Mouse (Mus musculus) hindbrain, embryonic 10.5 days (tissue): ENCODE measurements around the gene Klk1b16. TPM values are rescaled to one million over a fixed set of nuclear protein-coding genes. Genes with fewer than 3 reads are reported as not detected.
"Not testable (repeated sequence)": the region's sequence is repeated elsewhere in the genome, so short reads cannot be mapped to it uniquely, and the experiment has no call there.

Experiments used
- DNase-seq: peaks from one replicate; pipeline ENCODE4 v3.0.0-alpha.2; 2017; ENCODE audit warnings: low spot score
- H3K27ac ChIP-seq: fragments of 300-500 bp; sonication (generic); 2 replicates; pipeline ENCODE4 v1.5.1; 2016; ENCODE audit warnings: mild to moderate bottlenecking, moderate library complexity
- H3K27me3 ChIP-seq: fragments of 300-500 bp; sonication (generic); 2 replicates; pipeline ENCODE4 v1.6.1; 2016; ENCODE audit warnings: mild to moderate bottlenecking; ENCODE audit not compliant: poor library complexity, insufficient read depth, severe bottlenecking
- H3K36me3 ChIP-seq: fragments of 300-500 bp; sonication (generic); 2 replicates; pipeline ENCODE4 v1.6.1; 2016; ENCODE audit warnings: mild to moderate bottlenecking, moderate library complexity
- H3K4me1 ChIP-seq: fragments of 300-500 bp; sonication (generic); replicated peaks from 2 replicates; pipeline ENCODE4 v1.6.1; 2016; ENCODE audit warnings: mild to moderate bottlenecking
- H3K4me3 ChIP-seq: fragments of 300-500 bp; sonication (generic); 2 replicates; pipeline ENCODE4 v1.5.1; 2016; ENCODE audit warnings: mild to moderate bottlenecking, moderate library complexity
- H3K9me3 ChIP-seq: fragments of 300-500 bp; sonication (generic); 2 replicates; pipeline ENCODE4 v1.6.1; 2016; ENCODE audit warnings: mild to moderate bottlenecking, moderate library complexity
- WGBS: fragments of 180-500 bp; shearing (Covaris S2); methylation state at CpG from one replicate; pipeline ENCODE4 v1.1.7; 2016; 5-methylcytosine and 5-hydroxymethylcytosine counted together
- polyA plus RNA-seq: library from polyadenylated mRNA; unstranded; fragments of >200 nt; fragmentation: Nextera tagmentation; extraction: Ambion mirVana; gene quantifications from 2 replicates; pipeline ENCODE4 v1.2.1, GENCODE M21; 2016

Klk1b16 gene
- polyA plus RNA-seq, result not detected in 2 replicates

GRCm38 (mm10) chr7:44136467-44136866 is at the start of gene Klk1b16:
Gene Klk1b16 (plus strand): TSS chr7:44136767.
- DNase-seq, result no peak
- 95% methylated on average over 3 of the region's 3 CpGs for WGBS
- no peaks in the 10 kb centered on the region for H3K27me3 ChIP-seq
- H3K9me3 ChIP-seq, result no peaks in the 10 kb centered on the region
- H3K4me3 ChIP-seq, result no peak within 1 kb of the TSS
- H3K27ac ChIP-seq, result no peak within 1 kb of the TSS
- H3K4me1 ChIP-seq, result no peaks in the 10 kb centered on the region
- no peaks in the 10 kb centered on the region for H3K36me3 ChIP-seq

- Histone ChIP-seq H3K4me3 (no peak overlapping the region), H3K36me3 (no peaks in the 10 kb centered on the region), H3K27ac (no peak overlapping the region), H3K9me3 (no peaks in the 10 kb centered on the region), H3K27me3 (no peaks in the 10 kb centered on the region), H3K4me1 (no peaks in the 10 kb centered on the region)
- WGBS, result 85% methylated on average over 1 of the region's 1 CpGs
- no peak for DNase-seq
Observed at GRCm38 (mm10) chr7:44096111-44096510, 40.5 kb upstream of the Klk1b16 start.

GRCm38 (mm10) chr7:44102028-44102427 is 34.5 kb upstream of the Klk1b16 start, which contains the start of gene Klk1b21:
Gene Klk1b21 (plus strand): TSS chr7:44102328.
- WGBS, result 85% methylated on average over 3 of the region's 3 CpGs
- H3K27me3 ChIP-seq, H3K4me3 ChIP-seq, H3K36me3 ChIP-seq, H3K27ac ChIP-seq, H3K4me1 ChIP-seq, DNase-seq, H3K9me3 ChIP-seq: not testable (repeated sequence)

- Histone ChIP-seq H3K27ac (no peak within 1 kb of the TSS), H3K4me3 (no peak within 1 kb of the TSS), H3K4me1 (no peaks in the 10 kb centered on the region), H3K36me3 (no peaks in the 10 kb centered on the region), H3K9me3 (no peaks in the 10 kb centered on the region), H3K27me3 (no peaks in the 10 kb centered on the region)
- DNase-seq, result no peak
- WGBS, result 70% methylated on average over 4 of the region's 4 CpGs
Observed at GRCm38 (mm10) chr7:44112373-44112772, 24.2 kb upstream of the Klk1b16 start, which contains the start of gene Klk1b22. Gene Klk1b22 (plus strand): TSS chr7:44112673.

- DNase-seq, result no peak
- no peaks in the 10 kb centered on the region for H3K27me3 ChIP-seq
- H3K36me3 ChIP-seq, result no peaks in the 10 kb centered on the region
- no peak overlapping the region for H3K4me3 ChIP-seq
- 96% methylated on average over 6 of the region's 6 CpGs for WGBS
- no peaks in the 10 kb centered on the region for H3K4me1 ChIP-seq
- H3K9me3 ChIP-seq, result 0 out of 2 replicates have a peak, but pooled peaks cover 2% of the 10 kb centered on the region
- H3K27ac ChIP-seq, result no peak overlapping the region
Observed at GRCm38 (mm10) chr7:44123445-44123844, 13.1 kb upstream of the Klk1b16 start.

- WGBS, result 70% methylated on average over 9 of the region's 9 CpGs
- Histone ChIP-seq H3K9me3 (no peaks in the 10 kb centered on the region), H3K36me3 (no peaks in the 10 kb centered on the region), H3K4me1 (no peaks in the 10 kb centered on the region), H3K27me3 (no peaks in the 10 kb centered on the region), H3K4me3 (no peak overlapping the region), H3K27ac (no peak overlapping the region)
- no peak for DNase-seq
Observed at GRCm38 (mm10) chr7:44179299-44180045, 42.9 kb downstream of the Klk1b16 start.

- not testable (repeated sequence) for DNase-seq, H3K9me3 ChIP-seq, H3K4me3 ChIP-seq, H3K27me3 ChIP-seq, H3K27ac ChIP-seq, H3K4me1 ChIP-seq, H3K36me3 ChIP-seq
- 78% methylated on average over 8 of the region's 8 CpGs for whole genome bisulfite sequencing
Observed at GRCm38 (mm10) chr7:44186516-44186915, 49.9 kb downstream of the Klk1b16 start.

- not testable (repeated sequence) for H3K4me1 ChIP-seq, H3K27me3 ChIP-seq, H3K4me3 ChIP-seq, DNase-seq, H3K27ac ChIP-seq, H3K36me3 ChIP-seq, H3K9me3 ChIP-seq
Observed at GRCm38 (mm10) chr7:44187936-44188335, 51.4 kb downstream of the Klk1b16 start, which contains the start of gene Klk1b24. Gene Klk1b24 (plus strand): TSS chr7:44188236.

Other genes starting within 250 kb of the Klk1b16 start
- not detected in 2 replicates for gene Klk15, start 203.0 kb upstream of the Klk1b16 start, polyA plus RNA-seq
- not detected in 2 replicates for gene Klk1b8, start 186.1 kb upstream of the Klk1b16 start, polyA plus RNA-seq
- gene Klk1b1, start 170.0 kb upstream of the Klk1b16 start, polyA plus RNA-seq, result not detected in 2 replicates
- gene Klk1b9, start 160.7 kb upstream of the Klk1b16 start, polyA plus RNA-seq, result not detected in 2 replicates
- not detected in 2 replicates for gene Klk1b11, start 140.9 kb upstream of the Klk1b16 start, polyA plus RNA-seq
- not detected in 2 replicates for gene Klk1b26, start 124.6 kb upstream of the Klk1b16 start, polyA plus RNA-seq
- gene Klk1b27, start 84.5 kb upstream of the Klk1b16 start, polyA plus RNA-seq, result not detected in 2 replicates
- not detected in 2 replicates for gene Klk1b21, start 34.4 kb upstream of the Klk1b16 start, polyA plus RNA-seq
- gene Klk1b22, start 24.1 kb upstream of the Klk1b16 start, polyA plus RNA-seq, result not detected in 2 replicates
- gene Klk1b24, start 51.5 kb downstream of the Klk1b16 start, polyA plus RNA-seq, result not detected in 2 replicates
- gene Klk1b3, start 61.4 kb downstream of the Klk1b16 start, polyA plus RNA-seq, result not detected in 2 replicates
- gene Klk1b4, start 70.7 kb downstream of the Klk1b16 start, polyA plus RNA-seq, result not detected in 2 replicates
- gene Klk1b5, start 79.2 kb downstream of the Klk1b16 start, polyA plus RNA-seq, result not detected in 2 replicates
- not detected in 2 replicates for gene Klk1, start 88.6 kb downstream of the Klk1b16 start, polyA plus RNA-seq
- gene Gm36864, start 99.4 kb downstream of the Klk1b16 start, polyA plus RNA-seq, result 0.10 TPM in 1 of 2 replicates, not detected in the other
- 1.0 and 1.5 TPM in 2 replicates for gene 1700028J19Rik, start 109.9 kb downstream of the Klk1b16 start, polyA plus RNA-seq
- 173 and 174 TPM in 2 replicates for gene 2410002F23Rik, start 110.0 kb downstream of the Klk1b16 start, polyA plus RNA-seq
- gene Acp4, start 120.6 kb downstream of the Klk1b16 start, polyA plus RNA-seq, result 0.09 and 0.12 TPM in 2 replicates
- not detected in 2 replicates for gene Gm15517, start 124.7 kb downstream of the Klk1b16 start, polyA plus RNA-seq
- gene Clec11a, start 170.1 kb downstream of the Klk1b16 start, polyA plus RNA-seq, result 1.8 and 2.1 TPM in 2 replicates
- gene Shank1, start 173.5 kb downstream of the Klk1b16 start, polyA plus RNA-seq, result 1.2 and 4.6 TPM in 2 replicates
- gene Syt3, start 247.3 kb downstream of the Klk1b16 start, polyA plus RNA-seq, result 2.7 and 3.0 TPM in 2 replicates
- 2.1 and 2.7 TPM in 2 replicates for gene 1700008O03Rik, start 249.1 kb downstream of the Klk1b16 start, polyA plus RNA-seq